Mouse (Mus musculus): Measurements from ENCODE around the gene Adcy6. TPM values are rescaled to one million over a fixed set of nuclear protein-coding genes. Genes with fewer than 3 reads are reported as not detected.

Adcy6 gene
- 0.56 TPM for polyA plus RNA-seq (2017; shearing (Covaris generic))

GRCm38 (mm10) chr15:98609331-98610130 lies at the start of gene Adcy6:
TSS of gene Adcy6 (minus strand) at chr15:98610076.

GRCm38 (mm10) chr15:98630540-98630939 lies 20.7 kb upstream of the Adcy6 start, which contains the start of gene Cacnb3:
TSS of gene Cacnb3 (plus strand) at chr15:98630840.

GRCm38 (mm10) chr15:98570873-98571538 lies 38.9 kb downstream of the Adcy6 start, which contains the start of the genes Ccnt1 and 4930415O20Rik:
TSS of gene Ccnt1 (minus strand) at chr15:98570923.
TSS of gene 4930415O20Rik (plus strand) at chr15:98571004.

Other genes with a start within 250 kb of the Adcy6 start
- gene Olfr283, start 229.1 kb downstream of the Adcy6 start, polyA plus RNA-seq (2017; shearing (Covaris generic)): not detected
- gene Olfr282, start 178.9 kb downstream of the Adcy6 start, polyA plus RNA-seq (2017; shearing (Covaris generic)): not detected
- gene Olfr281, start 157.5 kb downstream of the Adcy6 start, polyA plus RNA-seq (2017; shearing (Covaris generic)): 0.55 TPM
- gene OR5BS1P, start 140.2 kb downstream of the Adcy6 start, polyA plus RNA-seq (2017; shearing (Covaris generic)): not detected
- not detected for gene Lalba, start 127.4 kb downstream of the Adcy6 start, polyA plus RNA-seq (2017; shearing (Covaris generic))
- gene Olfr279, start 117.7 kb downstream of the Adcy6 start, polyA plus RNA-seq (2017; shearing (Covaris generic)): 0.21 TPM
- gene Kansl2, start 75.8 kb downstream of the Adcy6 start, polyA plus RNA-seq (2017; shearing (Covaris generic)): 71.2 TPM
- 124 TPM for gene Ccnt1, start 39.2 kb downstream of the Adcy6 start, polyA plus RNA-seq (2017; shearing (Covaris generic))
- gene 4930415O20Rik, start 39.1 kb downstream of the Adcy6 start, polyA plus RNA-seq (2017; shearing (Covaris generic)): not detected
- gene Cacnb3, start 20.8 kb upstream of the Adcy6 start, polyA plus RNA-seq (2017; shearing (Covaris generic)): 0.99 TPM
- gene Ddx23, start 52.8 kb upstream of the Adcy6 start, polyA plus RNA-seq (2017; shearing (Covaris generic)): 26.5 TPM
- gene Rnd1, start 67.4 kb upstream of the Adcy6 start, polyA plus RNA-seq (2017; shearing (Covaris generic)): 3.1 TPM
- gene Ccdc65, start 98.1 kb upstream of the Adcy6 start, polyA plus RNA-seq (2017; shearing (Covaris generic)): 0.48 TPM
- gene Fkbp11, start 118.1 kb upstream of the Adcy6 start, polyA plus RNA-seq (2017; shearing (Covaris generic)): not detected
- gene Arf3, start 153.1 kb upstream of the Adcy6 start, polyA plus RNA-seq (2017; shearing (Covaris generic)): 84.9 TPM
- not detected for gene Wnt10b, start 168.1 kb upstream of the Adcy6 start, polyA plus RNA-seq (2017; shearing (Covaris generic))
- not detected for gene Wnt1, start 179.8 kb upstream of the Adcy6 start, polyA plus RNA-seq (2017; shearing (Covaris generic))
- gene Ddn, start 199.4 kb upstream of the Adcy6 start, polyA plus RNA-seq (2017; shearing (Covaris generic)): 0.20 TPM
- 111 TPM for gene Prkag1, start 221.4 kb upstream of the Adcy6 start, polyA plus RNA-seq (2017; shearing (Covaris generic))